ENCODE assay signal across 8 mouse cellular contexts in genomic region chr5:43807744-43808696, GRCm38 (mm10). TPM values are rescaled to one million over a fixed set of nuclear protein-coding genes. Genes with fewer than 3 reads are reported as not detected.
DNase-seq lines count a peak whose midpoint lies in the region; ATAC-seq lines count a peak whose summit lies in the region.

No protein-coding gene starts in this region.

- H3K27ac ChIP-seq in forebrain, embryonic 16.5 days (ENCODE audit: low read length), result peak overlapping the region; percentile 59
- H3K27ac ChIP-seq in liver, embryonic 16.5 days (ENCODE audit: low read length), result no peak overlapping the region
- H3K27ac ChIP-seq in neural tube, embryonic 12.5 days, result peak overlapping the region; percentile 63
- H3K27ac ChIP-seq in stomach, embryonic 16.5 days (ENCODE audit: low read length), result peak overlapping the region; percentile 21

- peak; percentile 47 for DNase-seq in cerebellum, adult 11 months
- DNase-seq in heart, postnatal 25 days (ENCODE audit: low spot score), result peak; percentile 66
- DNase-seq in layer of hippocampus, adult 11-12 months (ENCODE audit: low spot score), result peak; percentile 85

- intact Hi-C loops in heart, postnatal 25 days (cut with DNase I), result no loop called here

- 0 out of 2 replicates have a peak, but pooled peaks cover 3% of the 10 kb centered on the region for H3K4me1 ChIP-seq in forebrain, embryonic 16.5 days (replicated peaks; ENCODE audit: control insufficient read depth, insufficient read depth, low read length)
- H3K4me1 ChIP-seq in liver, embryonic 16.5 days (ENCODE audit: control insufficient read depth, low read depth, low read length), result no peaks in the 10 kb centered on the region
- H3K4me1 ChIP-seq in neural tube, embryonic 12.5 days, result peaks cover 4% of the 10 kb centered on the region
- no peaks in the 10 kb centered on the region for H3K4me1 ChIP-seq in stomach, embryonic 16.5 days (ENCODE audit: control insufficient read depth, insufficient read depth, low read length)

- no peaks in the 10 kb centered on the region for H3K27me3 ChIP-seq in forebrain, embryonic 16.5 days (replicated peaks; ENCODE audit: control insufficient read depth, insufficient read depth, low read length)
- H3K27me3 ChIP-seq in liver, embryonic 16.5 days (ENCODE audit: control insufficient read depth, insufficient read depth, low read depth, low read length), result peaks cover 6% of the 10 kb centered on the region
- H3K27me3 ChIP-seq in neural tube, embryonic 12.5 days (replicated peaks), result no peaks in the 10 kb centered on the region
- no peaks in the 10 kb centered on the region for H3K27me3 ChIP-seq in stomach, embryonic 16.5 days (ENCODE audit: control insufficient read depth, insufficient read depth, low read length)

- H3K4me3 ChIP-seq in forebrain, embryonic 16.5 days (replicated peaks; ENCODE audit: low read length), result peak overlapping the region; percentile 42
- peak overlapping the region; percentile 57 for H3K4me3 ChIP-seq in liver, embryonic 16.5 days (ENCODE audit: low read depth, low read length)
- peak overlapping the region; percentile 45 for H3K4me3 ChIP-seq in neural tube, embryonic 12.5 days
- H3K4me3 ChIP-seq in stomach, embryonic 16.5 days (replicated peaks; ENCODE audit: low read length), result peak overlapping the region; percentile 45

- ATAC-seq in CD4-positive, CD25-positive, alpha-beta regulatory T cell, adult 4 months, result peak; percentile 99
- peak; percentile 98 for ATAC-seq in forebrain, embryonic 16.5 days
- peak; percentile 81 for ATAC-seq in liver, embryonic 16.5 days (ENCODE audit: low read depth)
- peak; percentile 99 for ATAC-seq in neural tube, embryonic 12.5 days (ENCODE audit: low FRiP score, low read depth)
- peak; percentile 90 for ATAC-seq in stomach, embryonic 16.5 days (ENCODE audit: insufficient read depth, low FRiP score)

- H3K36me3 ChIP-seq in forebrain, embryonic 16.5 days (ENCODE audit: control insufficient read depth, insufficient read depth), result no peaks in the 10 kb centered on the region
- no peaks in the 10 kb centered on the region for H3K36me3 ChIP-seq in liver, embryonic 16.5 days (ENCODE audit: control insufficient read depth, insufficient read depth)
- no peaks in the 10 kb centered on the region for H3K36me3 ChIP-seq in neural tube, embryonic 12.5 days
- H3K36me3 ChIP-seq in stomach, embryonic 16.5 days (ENCODE audit: control insufficient read depth, insufficient read depth, low read length), result no peaks in the 10 kb centered on the region

- H3K9me3 ChIP-seq in forebrain, embryonic 16.5 days (ENCODE audit: control insufficient read depth, low read length), result no peaks in the 10 kb centered on the region
- H3K9me3 ChIP-seq in liver, embryonic 16.5 days (replicated peaks; ENCODE audit: control insufficient read depth, low read length), result no peaks in the 10 kb centered on the region
- no peaks in the 10 kb centered on the region for H3K9me3 ChIP-seq in neural tube, embryonic 12.5 days
- H3K9me3 ChIP-seq in stomach, embryonic 16.5 days (replicated peaks; ENCODE audit: control insufficient read depth, low read length), result no peaks in the 10 kb centered on the region

- peak overlapping the region; percentile 72 for H3K4me2 ChIP-seq in forebrain, embryonic 16.5 days (ENCODE audit: low read length)
- peak overlapping the region; percentile 67 for H3K4me2 ChIP-seq in liver, embryonic 16.5 days (ENCODE audit: low read depth, low read length)
- peak overlapping the region; percentile 70 for H3K4me2 ChIP-seq in neural tube, embryonic 12.5 days (replicated peaks)
- H3K4me2 ChIP-seq in stomach, embryonic 16.5 days (ENCODE audit: low read depth, low read length), result peak overlapping the region; percentile 79

- H3K9ac ChIP-seq in forebrain, embryonic 16.5 days (replicated peaks; ENCODE audit: low read depth, low read length), result peak overlapping the region; percentile 60
- H3K9ac ChIP-seq in liver, embryonic 16.5 days (ENCODE audit: low read depth, low read length), result peak overlapping the region; percentile 48
- peak overlapping the region; percentile 65 for H3K9ac ChIP-seq in neural tube, embryonic 12.5 days
- H3K9ac ChIP-seq in stomach, embryonic 16.5 days (ENCODE audit: low read length), result peak overlapping the region; percentile 70

- 4% methylated on average over 48 of the region's 48 CpGs for WGBS in forebrain, embryonic 16.5 days
- 5% methylated on average over 48 of the region's 48 CpGs for WGBS in liver, embryonic 16.5 days (ENCODE audit: insufficient replicate concordance)
- 5% methylated on average over 48 of the region's 48 CpGs for WGBS in neural tube, embryonic 12.5 days
- 4% methylated on average over 48 of the region's 48 CpGs for WGBS in stomach, embryonic 16.5 days

RNA-seq across cellular contexts. Expression of gene Bst1, which starts 10.7 kb away (rescaled TPM):
- polyA plus RNA-seq in CD4-positive, CD25-positive, alpha-beta regulatory T cell, adult 4 months (2017; shearing (Covaris generic)), result not detected
- polyA plus RNA-seq in forebrain, embryonic 16.5 days (2015; fragmentation: Nextera tagmentation; extraction: Ambion mirVana), result not detected in 2 replicates
- total RNA-seq in heart, postnatal 25 days (2021), result 1 to 10 TPM; 1.8 to 2.6 TPM
- 1.6 and 1.8 TPM in 2 replicates for polyA plus RNA-seq in liver, embryonic 16.5 days (2015; fragmentation: Nextera tagmentation; extraction: Ambion mirVana)
- polyA plus RNA-seq in neural tube, embryonic 12.5 days (2016; fragmentation: Nextera tagmentation; extraction: Ambion mirVana), result not detected in 2 replicates
- polyA plus RNA-seq in stomach, embryonic 16.5 days (2015; fragmentation: Nextera tagmentation; extraction: Ambion mirVana), result 3.0 and 5.1 TPM in 2 replicates

RNA-seq across cellular contexts. Expression of gene Fbxl5, which starts 13.4 kb away (rescaled TPM):
- 10 to 100 TPM; 53.9 to 59.6 TPM for polyA plus RNA-seq in CD4-positive, CD25-positive, alpha-beta regulatory T cell, adult 4 months (2017; shearing (Covaris generic))
- polyA plus RNA-seq in forebrain, embryonic 16.5 days (2015; fragmentation: Nextera tagmentation; extraction: Ambion mirVana), result 81.4 and 88.2 TPM in 2 replicates
- total RNA-seq in heart, postnatal 25 days (2021), result 10 to 100 TPM; 30.4 to 32.2 TPM
- 20.9 and 21.2 TPM in 2 replicates for polyA plus RNA-seq in liver, embryonic 16.5 days (2015; fragmentation: Nextera tagmentation; extraction: Ambion mirVana)
- 59.4 and 60.1 TPM in 2 replicates for polyA plus RNA-seq in neural tube, embryonic 12.5 days (2016; fragmentation: Nextera tagmentation; extraction: Ambion mirVana)
- 58.7 and 62.1 TPM in 2 replicates for polyA plus RNA-seq in stomach, embryonic 16.5 days (2015; fragmentation: Nextera tagmentation; extraction: Ambion mirVana)
